Mouse (Mus musculus): Measurements from ENCODE around the gene Rgs7bp. TPM values are rescaled to one million over a fixed set of nuclear protein-coding genes. Genes with fewer than 3 reads are reported as not detected.
"Not testable (repeated sequence)": the region's sequence is repeated elsewhere in the genome, so short reads cannot be mapped to it uniquely, and the experiment has no call there.

Rgs7bp gene
- polyA plus RNA-seq, 1 experiment from 2014 or later, result 14.0 TPM

DNA sequence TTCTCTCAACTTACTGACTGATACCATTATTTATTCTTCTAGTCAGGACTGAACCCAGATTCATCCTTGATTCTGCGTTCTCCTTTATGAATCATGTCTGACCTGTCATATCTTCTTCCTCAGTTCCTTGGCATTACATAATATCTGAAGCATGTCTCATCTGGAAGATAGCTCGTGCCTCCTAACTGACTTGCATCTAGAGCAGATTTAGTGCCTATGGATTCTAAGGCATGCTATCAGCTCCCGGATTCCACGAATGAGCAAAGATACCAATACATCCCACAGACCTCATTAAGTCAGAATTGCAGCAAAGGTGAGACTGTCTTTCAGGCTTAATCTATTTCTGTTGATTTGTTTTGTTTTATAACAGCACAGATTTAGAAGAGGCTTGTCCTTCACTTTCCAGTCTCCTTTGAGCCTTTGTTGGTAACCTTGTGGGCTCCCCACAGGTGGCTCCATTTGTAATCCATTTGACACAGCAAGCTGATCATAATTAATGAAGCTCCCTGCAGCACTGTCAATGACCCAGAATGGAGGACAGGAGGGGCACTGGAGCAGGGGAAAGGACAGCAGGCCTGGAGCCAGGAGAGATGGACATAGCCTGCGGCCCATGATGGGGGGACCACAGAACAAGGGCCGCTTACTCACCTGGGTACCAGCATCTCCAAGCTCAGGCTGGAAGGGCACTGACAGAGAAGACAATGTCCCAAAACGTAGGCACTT, 94.4 kb downstream of the Rgs7bp start:
- Histone ChIP-seq H3K27me3 (no peaks in the 10 kb centered on the region), H3K27ac (replicated peaks) (no peak overlapping the region), H3K4me1 (replicated peaks) (peaks cover 8% of the 10 kb centered on the region), H3K36me3 (no peaks in the 10 kb centered on the region), H3K4me3 (no peak overlapping the region), H3K4me2 (no peak overlapping the region), H3K9ac (no peak overlapping the region), H3K9me3 (no peaks in the 10 kb centered on the region)
- ATAC-seq (ENCODE audit: low read depth), result no peak
- 81% methylated on average over 7 of the region's 7 CpGs for WGBS

- H3K4me2 ChIP-seq, result no peak overlapping the region
- H3K27ac ChIP-seq (replicated peaks), result no peak overlapping the region
- WGBS, result 71% methylated on average over 4 of the region's 4 CpGs
- H3K36me3 ChIP-seq, result no peaks in the 10 kb centered on the region
- no peak overlapping the region for H3K4me3 ChIP-seq
- no peak for ATAC-seq (ENCODE audit: low read depth)
- H3K4me1 ChIP-seq (replicated peaks), result peaks cover 8% of the 10 kb centered on the region
- H3K27me3 ChIP-seq, result no peaks in the 10 kb centered on the region
- H3K9ac ChIP-seq, result no peak overlapping the region
- no peaks in the 10 kb centered on the region for H3K9me3 ChIP-seq
These were observed 95.0 kb downstream of the Rgs7bp start for GRCm38 (mm10) chr13:104959733-104960132.

DNA sequence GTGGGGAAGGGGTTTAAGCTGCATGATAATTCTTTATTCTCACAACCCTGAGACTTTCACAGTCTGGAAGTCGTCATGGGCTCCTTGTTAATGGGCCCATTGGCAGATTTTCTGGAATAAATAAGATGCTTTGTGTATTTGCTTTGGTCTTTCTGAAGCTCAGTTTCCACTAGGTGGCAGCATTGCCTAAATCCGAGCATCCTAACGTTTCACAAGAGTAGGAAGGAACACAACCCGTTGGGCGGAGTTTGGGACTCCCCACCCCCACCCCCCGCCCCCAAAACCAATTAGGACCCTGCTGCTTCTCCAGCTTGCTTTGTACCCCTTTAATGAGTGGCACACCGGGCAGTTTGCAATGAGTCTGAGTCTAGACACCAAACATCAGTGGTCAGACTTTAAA, 106.8 kb downstream of the Rgs7bp start:
- Histone ChIP-seq H3K4me1 (replicated peaks) (peaks cover 14% of the 10 kb centered on the region; the same call in 1 of the 2 replicates), H3K4me2 (peak overlapping the region; percentile 42), H3K4me3 (no peak overlapping the region), H3K27ac (replicated peaks) (no peak overlapping the region), H3K9ac (no peak overlapping the region), H3K9me3 (no peaks in the 10 kb centered on the region), H3K36me3 (no peaks in the 10 kb centered on the region), H3K27me3 (no peaks in the 10 kb centered on the region)
- ATAC-seq (ENCODE audit: low read depth), result peak; percentile 88
- WGBS, result 0% methylated on average over 7 of the region's 7 CpGs

- no peaks in the 10 kb centered on the region for H3K9me3 ChIP-seq
- H3K4me2 ChIP-seq, result no peak overlapping the region
- no peak overlapping the region for H3K4me3 ChIP-seq
- H3K4me1 ChIP-seq (replicated peaks), result peaks cover 26% of the 10 kb centered on the region
- no peaks in the 10 kb centered on the region for H3K36me3 ChIP-seq
- no peak overlapping the region for H3K27ac ChIP-seq (replicated peaks)
- WGBS, result 95% methylated on average over 8 of the region's 8 CpGs
- no peak for ATAC-seq (ENCODE audit: low read depth)
- H3K27me3 ChIP-seq, result no peaks in the 10 kb centered on the region
- H3K9ac ChIP-seq, result no peak overlapping the region
These were observed 114.2 kb downstream of the Rgs7bp start for GRCm38 (mm10) chr13:104940483-104940882.

GRCm38 (mm10) chr13:104939856-104940255, 114.9 kb downstream of the Rgs7bp start:
- H3K4me1 ChIP-seq (replicated peaks), result peaks cover 26% of the 10 kb centered on the region
- H3K9ac ChIP-seq, result no peak overlapping the region
- H3K4me2 ChIP-seq, result no peak overlapping the region
- WGBS, result 5% methylated on average over 4 of the region's 4 CpGs
- no peaks in the 10 kb centered on the region for H3K9me3 ChIP-seq
- ATAC-seq (ENCODE audit: low read depth), result no peak
- no peaks in the 10 kb centered on the region for H3K36me3 ChIP-seq
- no peak overlapping the region for H3K27ac ChIP-seq (replicated peaks)
- no peaks in the 10 kb centered on the region for H3K27me3 ChIP-seq
- no peak overlapping the region for H3K4me3 ChIP-seq

DNA sequence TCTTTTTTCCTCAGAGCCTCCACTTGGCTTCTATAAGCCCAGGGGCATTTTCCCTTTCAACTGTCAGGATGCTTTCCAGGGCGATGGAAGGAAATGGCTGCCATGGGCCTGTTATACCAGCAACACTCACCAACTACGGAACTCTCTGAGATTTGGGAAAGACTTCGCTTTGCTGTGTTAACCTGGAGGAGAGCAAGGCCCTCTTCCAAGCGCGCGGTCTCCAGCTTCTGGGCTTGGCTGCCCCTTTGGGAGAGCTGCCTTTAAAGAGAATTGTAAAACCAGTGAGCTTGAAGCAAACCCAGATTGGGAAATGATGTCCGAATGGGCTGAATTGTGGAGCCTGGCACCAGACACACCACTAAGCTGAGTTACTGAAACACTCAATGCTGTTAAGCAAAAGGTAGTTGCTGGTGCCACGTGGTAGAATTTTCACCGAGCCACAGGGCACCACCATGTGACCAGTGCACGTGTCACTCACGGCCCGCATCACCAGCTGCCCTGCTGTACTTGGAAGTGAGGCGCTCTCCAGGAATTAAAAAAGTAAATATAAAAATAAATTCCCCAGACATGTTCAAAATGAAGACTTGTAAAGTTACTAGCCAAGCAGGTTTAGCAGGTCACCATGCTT, 115.7 kb downstream of the Rgs7bp start:
- Histone ChIP-seq H3K9me3 (no peaks in the 10 kb centered on the region), H3K27me3 (no peaks in the 10 kb centered on the region), H3K4me1 (replicated peaks) (peaks cover 26% of the 10 kb centered on the region), H3K4me2 (peak overlapping the region; percentile 53), H3K4me3 (no peak overlapping the region), H3K9ac (0 out of 2 replicates have a peak overlapping the region, but pooled peaks have one; percentile 26), H3K27ac (replicated peaks) (peak overlapping the region; percentile 63), H3K36me3 (no peaks in the 10 kb centered on the region)
- peak; percentile 48; the same call in 1 of the 2 replicates for ATAC-seq (ENCODE audit: low read depth)
- 48% methylated on average over 13 of the region's 13 CpGs for WGBS

DNA sequence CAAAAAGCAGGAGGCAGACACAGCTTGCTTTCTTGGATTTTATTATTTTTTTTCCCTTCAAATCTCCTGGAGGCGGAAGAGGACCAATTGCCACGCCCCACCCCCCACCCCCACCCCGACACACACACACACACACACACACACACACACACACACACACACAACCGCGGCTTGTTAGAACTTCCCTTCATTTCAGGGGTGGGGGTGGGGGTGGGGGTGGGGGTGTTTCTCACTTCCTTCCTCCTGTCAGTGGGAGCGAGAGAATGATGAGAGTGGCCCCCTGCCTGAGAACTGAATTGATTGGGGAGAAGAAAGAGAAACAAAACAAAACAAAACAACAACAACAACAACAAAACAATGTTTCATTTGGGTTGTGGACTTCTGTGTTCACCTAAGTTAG, 117.0 kb downstream of the Rgs7bp start:
- no peaks in the 10 kb centered on the region for H3K36me3 ChIP-seq
- H3K4me1 ChIP-seq (replicated peaks), result peaks cover 26% of the 10 kb centered on the region
- peak overlapping the region; percentile 53 for H3K4me2 ChIP-seq
- H3K9me3 ChIP-seq, result no peaks in the 10 kb centered on the region
- ATAC-seq (ENCODE audit: low read depth), result peak; percentile 28; the same call in 1 of the 2 replicates
- 13% methylated on average over 6 of the region's 6 CpGs for WGBS
- peak overlapping the region; percentile 24 for H3K4me3 ChIP-seq
- peak overlapping the region; percentile 53 for H3K9ac ChIP-seq
- peak overlapping the region; percentile 28; the same call in 1 of the 2 replicates for H3K27ac ChIP-seq (replicated peaks)
- H3K27me3 ChIP-seq, result no peaks in the 10 kb centered on the region

DNA sequence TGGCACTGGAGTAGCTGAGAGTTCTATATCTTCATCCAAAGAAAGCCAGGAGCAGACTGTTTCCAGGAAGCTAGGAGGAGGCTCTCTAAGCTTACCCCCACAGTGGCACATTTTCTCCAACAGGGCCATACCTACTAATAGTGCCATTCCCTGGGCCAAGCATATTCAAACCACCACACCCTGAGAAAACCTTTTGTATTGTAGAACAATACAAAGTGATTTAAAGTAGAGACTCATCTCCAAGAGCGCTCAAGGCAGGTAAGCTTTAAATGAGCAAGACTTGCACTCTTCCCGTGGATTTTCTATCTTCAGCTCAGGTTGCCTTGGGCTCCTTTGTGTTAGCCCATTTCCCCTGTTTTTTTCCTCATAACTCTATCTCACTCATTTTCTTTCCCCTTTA, 118.1 kb downstream of the Rgs7bp start:
- 84% methylated on average over 2 of the region's 2 CpGs for WGBS
- no peak overlapping the region for H3K4me2 ChIP-seq

GRCm38 (mm10) chr13:104931635-104932532, 122.8 kb downstream of the Rgs7bp start:
- Histone ChIP-seq H3K27me3 (no peaks in the 10 kb centered on the region), H3K4me2 (no peak overlapping the region), H3K9ac (no peak overlapping the region), H3K36me3 (no peaks in the 10 kb centered on the region), H3K4me1 (replicated peaks) (peaks cover 9% of the 10 kb centered on the region), H3K4me3 (no peak overlapping the region), H3K9me3 (no peaks in the 10 kb centered on the region), H3K27ac (replicated peaks) (peak overlapping the region; percentile 72; the same call in 1 of the 2 replicates)
- no peak for ATAC-seq (ENCODE audit: low read depth)
- 77% methylated on average over 6 of the region's 6 CpGs for WGBS

More for the DNA sequence above, 118.1 kb downstream of the Rgs7bp start:
- Histone ChIP-seq H3K36me3 (no peaks in the 10 kb centered on the region), H3K27ac (replicated peaks) (no peak overlapping the region), H3K9me3 (no peaks in the 10 kb centered on the region), H3K4me1 (replicated peaks) (peaks cover 27% of the 10 kb centered on the region), H3K27me3 (no peaks in the 10 kb centered on the region), H3K4me3 (no peak overlapping the region), H3K9ac (no peak overlapping the region)
- ATAC-seq (ENCODE audit: low read depth), result no peak

GRCm38 (mm10) chr13:104930814-104931213, 123.9 kb downstream of the Rgs7bp start:
- Histone ChIP-seq H3K27ac (replicated peaks) (peak overlapping the region; percentile 72), H3K9ac (no peak overlapping the region), H3K4me3 (no peak overlapping the region), H3K4me1 (replicated peaks) (peaks cover 7% of the 10 kb centered on the region; the same call in 1 of the 2 replicates), H3K9me3 (no peaks in the 10 kb centered on the region), H3K27me3 (no peaks in the 10 kb centered on the region), H3K4me2 (no peak overlapping the region), H3K36me3 (no peaks in the 10 kb centered on the region)
- 51% methylated on average over 3 of the region's 3 CpGs for WGBS
- ATAC-seq (ENCODE audit: low read depth), result peak; percentile 61

DNA sequence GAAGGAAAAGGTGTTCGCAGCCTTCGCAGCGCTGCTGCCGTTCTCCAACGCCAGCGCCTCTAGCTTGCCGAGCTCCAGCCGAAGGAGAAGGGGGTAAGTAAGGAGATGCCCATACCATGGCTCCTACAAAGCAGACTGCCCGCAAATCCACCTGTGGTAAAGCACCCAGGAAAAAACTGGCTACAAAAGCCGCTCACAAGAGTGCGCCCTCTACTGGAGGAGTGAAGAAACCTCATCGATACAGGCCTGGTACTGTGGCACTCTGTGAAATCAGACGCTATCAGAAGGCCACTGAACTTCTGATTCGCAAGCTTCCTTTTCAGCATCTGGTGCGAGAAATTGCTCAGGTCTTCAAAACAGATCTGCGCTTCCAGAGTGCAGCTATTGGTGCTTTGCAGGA, 136.1 kb downstream of the Rgs7bp start:
- Histone ChIP-seq H3K36me3 (no peaks in the 10 kb centered on the region), H3K4me1 (replicated peaks) (peaks cover 7% of the 10 kb centered on the region; the same call in 1 of the 2 replicates), H3K27ac (replicated peaks) (no peak overlapping the region), H3K27me3 (no peaks in the 10 kb centered on the region), H3K4me3 (no peak overlapping the region), H3K9ac (no peak overlapping the region), H3K4me2 (no peak overlapping the region), H3K9me3 (no peaks in the 10 kb centered on the region)
- WGBS, result 82% methylated on average over 16 of the region's 16 CpGs
- no peak for ATAC-seq (ENCODE audit: low read depth)

DNA sequence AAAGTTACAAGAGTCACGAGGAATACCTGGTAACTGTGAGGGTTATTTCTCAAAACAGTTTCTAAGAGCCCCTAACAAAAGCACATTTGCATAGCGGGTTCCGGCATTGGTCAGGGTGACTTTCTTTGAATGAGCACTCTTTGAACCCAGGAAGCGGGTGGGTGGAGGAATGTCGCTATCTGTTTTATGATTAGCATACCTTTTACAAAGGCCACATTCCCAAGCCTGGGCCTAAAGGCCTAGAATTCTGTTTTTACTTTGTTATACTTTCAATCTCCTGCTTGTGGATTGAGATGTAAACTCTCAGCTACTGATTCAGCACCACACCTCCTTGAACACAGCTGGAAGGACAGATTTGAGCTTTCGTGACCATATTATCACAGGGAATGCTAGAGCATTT, 138.0 kb downstream of the Rgs7bp start:
- H3K36me3 ChIP-seq; H3K27me3 ChIP-seq; H3K27ac ChIP-seq (replicated peaks); H3K4me3 ChIP-seq; H3K9me3 ChIP-seq; ATAC-seq (ENCODE audit: low read depth); H3K9ac ChIP-seq; H3K4me2 ChIP-seq; H3K4me1 ChIP-seq (replicated peaks): not testable (repeated sequence)
- 79% methylated on average over 6 of the region's 6 CpGs for WGBS
